Mouse (Mus musculus) urinary bladder, postnatal 10 days (tissue): ENCODE results near the gene Grifin.

Experiments
- DNase-seq: peaks from one replicate; pipeline ENCODE4 v3.0.0; 2022; ENCODE audit warnings: low spot score

Gene Grifin

DNA sequence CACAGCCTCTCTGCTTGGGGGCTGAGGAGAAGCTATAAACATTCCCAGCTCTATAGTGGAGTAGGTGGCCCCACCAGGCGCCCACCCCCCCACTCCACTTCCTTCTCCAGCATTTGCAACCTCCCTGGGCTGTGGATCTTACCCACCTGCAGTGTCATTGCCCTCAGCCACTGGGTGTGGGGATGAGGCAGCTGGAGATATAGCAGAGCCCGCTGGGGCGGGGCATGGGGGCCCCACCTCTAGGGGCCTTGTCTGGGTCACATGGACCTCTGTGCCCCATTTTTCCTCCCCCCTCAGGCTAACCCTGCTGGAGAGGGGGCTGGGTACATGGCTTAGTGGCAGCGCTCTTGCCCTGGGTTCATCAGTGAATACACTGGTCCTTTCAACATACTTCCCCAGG, at the start of gene Grifin:
TSS of gene Grifin (minus strand) at position 176 of the 400 bp plus-strand sequence.
- DNase-seq: no peak

GRCm38 (mm10) chr5:140614141-140614540, 49.3 kb upstream of the Grifin start:
- no peak for DNase-seq

DNA sequence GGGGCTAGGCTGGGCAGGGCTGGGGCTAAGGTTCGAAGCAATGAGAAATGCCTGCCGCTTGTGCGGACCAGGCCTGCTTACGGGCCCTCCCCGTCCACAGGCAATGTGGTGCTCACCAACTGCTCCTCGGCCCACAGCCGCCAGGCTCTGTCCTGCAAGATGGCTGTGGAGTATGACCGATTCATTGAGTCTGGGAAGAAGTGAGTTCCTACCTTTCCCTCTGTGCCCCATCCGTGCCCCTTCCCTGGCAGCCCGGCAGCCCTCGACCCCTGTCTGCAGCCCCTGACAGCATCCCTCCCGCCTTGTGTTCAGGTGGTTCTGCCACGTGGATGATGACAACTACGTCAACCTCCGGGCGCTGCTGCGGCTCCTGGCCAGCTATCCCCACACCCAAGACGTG, 47.3 kb upstream of the Grifin start:
- no peak for DNase-seq

DNA sequence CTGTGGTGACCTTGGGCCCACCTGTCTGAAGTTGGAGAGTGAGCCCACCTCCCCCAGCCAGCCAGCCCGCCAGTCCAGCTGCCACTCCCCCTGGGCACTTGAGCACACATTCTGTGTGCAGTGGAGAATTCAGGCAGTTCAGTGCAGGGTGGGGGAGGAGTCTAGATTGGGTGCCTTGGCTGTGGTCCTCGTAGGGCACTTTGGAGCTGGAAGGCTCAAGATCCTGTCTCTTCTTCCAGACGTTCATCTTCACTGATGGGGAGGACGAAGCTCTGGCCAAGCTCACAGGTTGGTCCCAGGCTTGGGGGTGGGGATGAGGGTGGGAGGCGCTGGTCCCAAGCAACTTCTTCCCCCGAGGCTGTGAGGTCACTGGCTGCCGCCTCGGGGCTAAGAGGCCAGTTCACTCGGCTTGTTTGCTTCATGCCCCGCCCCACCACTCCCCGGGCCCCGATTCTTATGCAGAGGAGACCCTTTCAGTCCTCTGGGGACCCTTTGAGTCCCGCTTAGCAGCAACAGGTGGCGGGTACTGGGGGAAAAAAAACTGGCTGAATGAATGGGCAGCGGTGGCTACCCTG, 46.8 kb upstream of the Grifin start:
- DNase-seq: no peak

- DNase-seq: peak; percentile 47
Observed at GRCm38 (mm10) chr5:140611021-140611583, 46.2 kb upstream of the Grifin start.

- no peak for DNase-seq
Observed at GRCm38 (mm10) chr5:140610273-140611011, 45.6 kb upstream of the Grifin start.

DNA sequence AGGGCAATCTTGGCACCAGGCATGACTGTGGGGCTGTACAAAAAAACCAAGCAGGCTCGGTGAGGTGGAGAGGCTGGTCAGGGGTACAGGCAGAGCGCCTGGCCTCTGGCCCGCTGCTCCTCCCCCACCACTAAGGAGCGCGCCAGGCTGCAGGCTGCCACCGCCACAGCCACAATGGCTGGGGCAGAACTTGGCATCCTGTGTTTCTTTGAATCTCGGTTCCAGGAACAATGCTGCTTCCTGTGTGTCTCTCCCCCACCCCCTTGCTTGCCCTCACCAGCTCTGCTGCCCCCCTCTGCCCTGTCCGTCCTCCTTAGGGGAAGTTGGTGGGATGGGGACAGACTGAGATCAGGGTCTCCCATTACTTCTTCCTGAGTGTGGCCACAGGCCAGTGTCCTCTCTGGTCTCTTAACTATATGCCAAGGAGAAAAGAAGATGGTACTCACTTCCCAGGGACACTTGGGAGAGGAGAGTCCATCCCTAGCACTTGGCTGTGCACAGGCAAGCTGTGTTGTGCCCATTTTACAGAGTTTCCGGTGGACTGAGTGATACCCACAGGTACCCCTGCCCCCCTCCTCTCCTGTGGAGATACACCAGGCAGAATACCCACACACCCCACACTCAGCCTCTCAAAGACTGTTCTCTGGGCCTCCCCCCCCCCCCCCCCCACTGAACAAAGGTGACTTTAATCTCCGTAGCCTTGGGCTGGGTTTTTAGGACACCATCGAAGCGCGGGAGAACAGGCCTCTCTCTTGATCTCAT, 44.8 kb upstream of the Grifin start:
- DNase-seq: no peak

GRCm38 (mm10) chr5:140608634-140609015, 43.8 kb upstream of the Grifin start:
- no peak for DNase-seq

DNA sequence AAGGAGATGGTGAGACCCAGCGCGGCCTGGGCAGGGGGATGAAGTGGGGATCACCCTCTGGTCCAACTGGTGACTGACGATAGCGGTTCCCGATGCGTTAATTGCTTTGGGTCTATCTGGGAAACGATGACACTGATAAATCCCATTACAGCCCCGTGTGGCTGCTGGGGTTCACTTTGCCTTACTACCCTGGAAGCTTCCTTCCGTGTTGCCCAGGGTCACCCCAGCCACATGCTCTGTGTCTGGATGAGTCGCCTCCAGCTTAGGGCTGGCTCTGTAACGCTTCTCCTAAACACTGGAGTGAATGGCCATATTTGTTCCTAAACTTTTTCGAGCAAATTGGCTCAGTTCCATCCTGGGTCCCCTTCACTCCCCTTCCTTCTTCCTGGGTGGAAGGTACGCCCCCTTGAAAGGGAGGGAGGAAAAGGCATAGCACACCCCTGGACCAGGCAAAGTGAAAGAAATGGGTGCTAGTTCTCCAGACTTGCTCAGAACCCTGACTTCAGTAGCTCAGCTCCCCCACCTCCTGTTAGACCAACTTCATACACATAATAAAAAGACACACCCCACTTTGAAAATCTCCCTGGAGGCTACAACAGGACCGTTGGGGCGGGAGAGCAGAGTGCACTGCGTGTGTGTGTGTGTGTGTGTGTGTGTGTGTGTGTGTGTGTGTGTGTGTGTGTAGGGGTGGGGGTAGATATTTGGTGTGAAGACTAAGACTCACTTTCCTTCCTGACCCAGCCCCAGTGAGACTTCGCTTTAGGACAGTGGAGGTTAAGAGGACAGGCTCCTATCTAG, 43.2 kb upstream of the Grifin start:
- DNase-seq: no peak

GRCm38 (mm10) chr5:140607001-140607835, 42.3 kb upstream of the Grifin start, which contains the start of gene Lfng:
Gene Lfng, plus strand, starts transcription at chr5:140607320.
- DNase-seq: peak; percentile 48

DNA sequence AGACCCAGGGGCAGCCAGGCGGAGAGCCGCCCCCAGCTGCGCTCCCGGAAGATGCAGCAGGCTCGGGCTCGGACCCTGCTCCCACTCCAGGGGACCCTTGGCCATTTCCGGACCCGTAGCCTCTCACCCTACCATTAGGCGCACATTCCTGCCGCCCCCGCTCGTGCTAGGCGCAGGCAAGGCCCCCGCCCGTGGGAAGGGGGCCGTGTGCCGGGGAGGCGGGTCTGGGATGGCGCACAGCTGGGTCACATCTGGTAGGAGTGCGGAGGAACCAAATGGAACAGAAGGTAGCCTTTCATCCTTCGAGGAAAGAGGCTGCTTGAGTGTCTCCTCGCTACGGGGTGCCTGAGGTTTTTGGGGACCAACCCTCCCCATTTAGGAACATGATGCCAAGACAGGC, 41.5 kb upstream of the Grifin start:
- DNase-seq: no peak

DNA sequence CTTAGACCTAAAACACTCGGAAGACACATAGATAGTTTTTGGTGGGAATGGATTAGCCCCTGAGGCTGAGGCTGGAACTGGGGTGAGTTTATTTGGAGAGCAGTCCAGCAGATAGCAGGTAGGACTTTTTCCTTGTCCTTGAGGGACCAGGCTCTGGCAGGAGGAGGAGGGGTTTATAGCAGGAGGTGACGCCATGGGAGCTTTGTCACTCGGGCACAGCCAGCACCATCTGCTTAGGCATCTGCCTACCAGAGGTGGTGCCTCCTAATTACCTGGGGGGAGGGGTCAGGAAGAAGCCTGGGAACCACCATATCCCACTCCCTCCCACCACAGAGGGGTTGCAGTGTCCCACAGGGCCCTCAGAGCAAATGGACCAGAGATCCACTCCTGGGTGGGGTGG, 40.4 kb upstream of the Grifin start:
- DNase-seq: no peak

- no peak for DNase-seq
Observed at GRCm38 (mm10) chr5:140604386-140604785, 39.5 kb upstream of the Grifin start.

- DNase-seq: no peak
Observed at GRCm38 (mm10) chr5:140602540-140602939, 37.7 kb upstream of the Grifin start.

GRCm38 (mm10) chr5:140601712-140602111, 36.8 kb upstream of the Grifin start:
- no peak for DNase-seq

GRCm38 (mm10) chr5:140599939-140600338, 35.1 kb upstream of the Grifin start:
- DNase-seq: no peak

DNA sequence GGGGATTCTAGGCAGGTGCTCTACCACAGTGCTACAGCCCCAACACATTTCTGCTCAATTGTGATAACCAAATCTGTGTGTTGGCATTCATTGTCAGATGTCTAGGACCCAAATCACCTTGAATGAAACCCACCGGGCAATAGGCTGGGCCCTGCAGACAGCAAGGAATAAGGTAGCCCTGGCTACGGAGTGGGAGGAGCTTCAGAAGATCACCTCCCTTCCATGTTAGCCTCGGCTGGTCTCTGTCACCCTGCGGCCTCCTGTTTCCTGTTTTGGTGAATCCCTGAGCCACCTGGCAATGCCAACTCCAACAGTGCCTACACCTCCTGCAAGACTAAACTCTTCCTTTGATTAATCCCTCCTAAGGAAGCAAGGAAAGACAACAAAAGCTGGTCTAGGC, 32.9 kb upstream of the Grifin start:
- no peak for DNase-seq

- DNase-seq: no peak
Observed at GRCm38 (mm10) chr5:140596927-140597588, 32.2 kb upstream of the Grifin start.

GRCm38 (mm10) chr5:140596426-140596825, 31.6 kb upstream of the Grifin start:
- no peak for DNase-seq

DNA sequence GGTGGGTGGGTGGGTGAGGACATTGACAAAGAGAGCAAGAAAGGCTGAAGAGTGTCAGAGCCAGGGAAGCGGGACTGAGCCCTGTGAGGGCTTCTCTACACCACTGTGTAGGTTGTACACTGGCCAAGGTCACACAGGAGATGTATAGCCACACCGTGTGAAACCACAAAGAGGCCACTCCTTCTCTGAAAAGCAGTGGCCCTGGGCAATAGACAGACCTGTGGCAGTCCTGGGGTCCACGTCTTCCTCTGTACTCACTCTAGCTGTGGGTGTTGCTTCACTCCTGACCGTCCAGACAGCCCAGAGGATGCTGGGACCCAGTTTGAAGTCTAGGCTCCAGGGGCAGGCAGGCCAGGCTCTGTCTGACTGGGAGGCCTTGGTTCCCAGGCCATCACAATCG, 30.0 kb upstream of the Grifin start:
- no peak for DNase-seq
